Mouse (Mus musculus) embryonic facial prominence, embryonic 11.5 days (tissue): ENCODE data around the gene Pik3r5. TPM values are rescaled to one million over a fixed set of nuclear protein-coding genes. Genes with fewer than 3 reads are reported as not detected.

Source experiments
- ATAC-seq: fragments of 200-750 bp; cut with Nextera tagmentation; replicated peaks from 2 replicates; pipeline ENCODE4 v1.8.0; 2017; ENCODE audit warnings: low read depth; ENCODE audit not compliant: insufficient number of reproducible peaks, low FRiP score, low TSS enrichment
- DNase-seq: peaks from one replicate; pipeline ENCODE4 v3.0.0-alpha.2; 2015; ENCODE audit warnings: low spot score
- H3K27ac ChIP-seq: fragments of 300-500 bp; sonication (generic); replicated peaks from 2 replicates; pipeline ENCODE4 v1.5.1; 2014; ENCODE audit warnings: mild to moderate bottlenecking, low read depth, low read length, control low read depth
- H3K27me3 ChIP-seq: fragments of 300-500 bp; sonication (generic); 2 replicates; pipeline ENCODE4 v1.6.1; 2014; ENCODE audit warnings: mild to moderate bottlenecking, low read length, moderate library complexity, mixed read lengths; ENCODE audit not compliant: control insufficient read depth, insufficient read depth
- H3K36me3 ChIP-seq: fragments of 300-500 bp; sonication (generic); replicated peaks from 2 replicates; pipeline ENCODE4 v1.6.1; 2014; ENCODE audit warnings: low read depth, mild to moderate bottlenecking, low read length, moderate library complexity, mixed read lengths; ENCODE audit not compliant: control insufficient read depth, insufficient read depth
- H3K4me1 ChIP-seq: fragments of 300-500 bp; sonication (generic); 2 replicates; pipeline ENCODE4 v1.6.1; 2014; ENCODE audit warnings: low read length, mixed read lengths; ENCODE audit not compliant: control insufficient read depth, insufficient read depth
- H3K4me2 ChIP-seq: fragments of 300-500 bp; sonication (generic); 2 replicates; pipeline ENCODE4 v1.6.1; 2014; ENCODE audit warnings: low read depth, mild to moderate bottlenecking, control low read depth, low read length, moderate library complexity
- H3K4me3 ChIP-seq: fragments of 300-500 bp; sonication (generic); 2 replicates; pipeline ENCODE4 v1.5.1; 2014; ENCODE audit warnings: low read depth, low read length, control low read depth
- H3K9ac ChIP-seq: fragments of 300-500 bp; sonication (generic); replicated peaks from 2 replicates; pipeline ENCODE4 v1.6.1; 2014; ENCODE audit warnings: mild to moderate bottlenecking, control low read depth, low read length
- H3K9me3 ChIP-seq: fragments of 300-500 bp; sonication (generic); replicated peaks from 2 replicates; pipeline ENCODE4 v1.6.1; 2016; ENCODE audit warnings: mild to moderate bottlenecking, low read length, inconsistent platforms, mixed read lengths; ENCODE audit not compliant: control insufficient read depth
- WGBS: fragments of 180-500 bp; shearing (Covaris S2); extraction: QIAGEN DNeasy Blood & Tissue Kit; methylation state at CpG from one replicate; pipeline ENCODE4 v1.1.7; 2014; 5-methylcytosine and 5-hydroxymethylcytosine counted together
- polyA plus RNA-seq: library from polyadenylated mRNA; unstranded; fragments of >200 nt; fragmentation: Nextera tagmentation; extraction: Ambion mirVana; gene quantifications from 2 replicates; pipeline ENCODE4 v1.2.1, GENCODE M21; 2014

The Pik3r5 gene
- polyA plus RNA-seq, result 0.50 and 0.66 TPM in 2 replicates

- H3K9ac ChIP-seq, result peak within 1 kb of the TSS; percentile 34; the same call in 1 of the 2 replicates
- H3K4me2 ChIP-seq, result peak within 1 kb of the TSS; percentile 67
- WGBS, result 10% methylated on average over 35 of the region's 35 CpGs
- H3K9me3 ChIP-seq, result no peaks in the 10 kb centered on the region
- DNase-seq (peak; percentile 92), ATAC-seq (peak; percentile 84)
- no peak within 1 kb of the TSS for H3K27ac ChIP-seq
- H3K27me3 ChIP-seq, result peaks cover 5% of the 10 kb centered on the region
- peak within 1 kb of the TSS; percentile 42 for H3K4me3 ChIP-seq
- no peaks in the 10 kb centered on the region for H3K36me3 ChIP-seq
- peaks cover under 1% of the 10 kb centered on the region for H3K4me1 ChIP-seq
Observed at GRCm38 (mm10) chr11:68431699-68432360, at the start of gene Pik3r5. Gene Pik3r5, plus strand, starts transcription at chr11:68432121.

GRCm38 (mm10) chr11:68383519-68383918 is 48.4 kb upstream of the Pik3r5 start:
- H3K4me2 ChIP-seq, result no peak overlapping the region
- no peaks in the 10 kb centered on the region for H3K9me3 ChIP-seq
- no peak overlapping the region for H3K4me3 ChIP-seq
- peaks cover 14% of the 10 kb centered on the region for H3K4me1 ChIP-seq
- ATAC-seq (no peak), DNase-seq (no peak)
- no peaks in the 10 kb centered on the region for H3K36me3 ChIP-seq
- H3K27ac ChIP-seq, result no peak overlapping the region
- H3K27me3 ChIP-seq, result peaks cover 36% of the 10 kb centered on the region
- WGBS, result 4% methylated on average over 10 of the region's 10 CpGs
- no peak overlapping the region for H3K9ac ChIP-seq

GRCm38 (mm10) chr11:68384131-68384530 is 47.8 kb upstream of the Pik3r5 start:
- 4% methylated on average over 12 of the region's 12 CpGs for whole genome bisulfite sequencing
- H3K4me2 ChIP-seq, result peak overlapping the region; percentile 94
- ATAC-seq (no peak), DNase-seq (no peak)
- H3K9ac ChIP-seq, result no peak overlapping the region; the same call in 1 of the 2 replicates
- H3K27me3 ChIP-seq, result peaks cover 38% of the 10 kb centered on the region
- no peaks in the 10 kb centered on the region for H3K36me3 ChIP-seq
- H3K4me3 ChIP-seq, result peak overlapping the region; percentile 65
- H3K9me3 ChIP-seq, result no peaks in the 10 kb centered on the region
- H3K27ac ChIP-seq, result no peak overlapping the region
- H3K4me1 ChIP-seq, result peaks cover 12% of the 10 kb centered on the region

- Histone ChIP-seq H3K27ac (no peak overlapping the region), H3K4me3 (peak overlapping the region; percentile 65), H3K27me3 (peaks cover 42% of the 10 kb centered on the region), H3K36me3 (no peaks in the 10 kb centered on the region), H3K4me1 (peaks cover 8% of the 10 kb centered on the region), H3K9me3 (no peaks in the 10 kb centered on the region), H3K9ac (peak overlapping the region; percentile 72), H3K4me2 (peak overlapping the region; percentile 94)
- ATAC-seq, result no peak
- under 1% methylated on average over 27 of the region's 27 CpGs for WGBS
- DNase-seq, result no peak
Observed at GRCm38 (mm10) chr11:68384592-68385020, 47.3 kb upstream of the Pik3r5 start.

- Histone ChIP-seq H3K27me3 (peaks cover 43% of the 10 kb centered on the region), H3K4me2 (peak overlapping the region; percentile 94), H3K9me3 (no peaks in the 10 kb centered on the region), H3K36me3 (no peaks in the 10 kb centered on the region), H3K4me3 (peak overlapping the region; percentile 65), H3K27ac (no peak overlapping the region; the same call in 1 of the 2 replicates), H3K4me1 (peaks cover 8% of the 10 kb centered on the region), H3K9ac (peak overlapping the region; percentile 72)
- DNase-seq, result peak; percentile 55
- WGBS, result under 1% methylated on average over 94 of the region's 94 CpGs
- no peak for ATAC-seq
Observed at GRCm38 (mm10) chr11:68385021-68385821, 46.7 kb upstream of the Pik3r5 start.

GRCm38 (mm10) chr11:68385921-68386588 is 45.9 kb upstream of the Pik3r5 start:
- H3K9ac ChIP-seq, result peak overlapping the region; percentile 72
- peak overlapping the region; percentile 65 for H3K4me3 ChIP-seq
- DNase-seq (peak; percentile 51), ATAC-seq (peak; percentile 31; the same call in 1 of the 2 replicates)
- peak overlapping the region; percentile 94 for H3K4me2 ChIP-seq
- WGBS, result under 1% methylated on average over 55 of the region's 68 CpGs
- peak overlapping the region; percentile 56 for H3K27ac ChIP-seq
- H3K36me3 ChIP-seq, result no peaks in the 10 kb centered on the region
- peaks cover 8% of the 10 kb centered on the region for H3K4me1 ChIP-seq
- H3K9me3 ChIP-seq, result no peaks in the 10 kb centered on the region
- H3K27me3 ChIP-seq, result peaks cover 50% of the 10 kb centered on the region

GRCm38 (mm10) chr11:68386589-68387440 is 45.1 kb upstream of the Pik3r5 start:
- Histone ChIP-seq H3K27me3 (peaks cover 56% of the 10 kb centered on the region), H3K9me3 (no peaks in the 10 kb centered on the region), H3K4me2 (peak overlapping the region; percentile 94), H3K4me1 (peaks cover 8% of the 10 kb centered on the region), H3K4me3 (peak overlapping the region; percentile 65), H3K9ac (peak overlapping the region; percentile 72), H3K27ac (peak overlapping the region; percentile 56), H3K36me3 (no peaks in the 10 kb centered on the region)
- peak; percentile 45 for ATAC-seq
- DNase-seq, result peak; percentile 69
- WGBS, result under 1% methylated on average over 75 of the region's 90 CpGs
